Mouse (Mus musculus) kidney, embryonic 15.5 days (tissue): ENCODE measurements around the gene Letmd1. TPM values are rescaled to one million over a fixed set of nuclear protein-coding genes. Genes with fewer than 3 reads are reported as not detected.
"Not testable (repeated sequence)": the region's sequence is repeated elsewhere in the genome, so short reads cannot be mapped to it uniquely, and the experiment has no call there.

Source experiments
- ATAC-seq: fragments of 200-750 bp; cut with Nextera tagmentation; replicated peaks from 2 replicates; pipeline ENCODE4 v1.8.0; 2017; ENCODE audit warnings: moderate TSS enrichment; ENCODE audit not compliant: low FRiP score
- H3K27ac ChIP-seq: fragments of 300-500 bp; sonication (generic); 2 replicates; pipeline ENCODE4 v1.5.1; 2015; ENCODE audit warnings: mild to moderate bottlenecking, inconsistent platforms
- H3K27me3 ChIP-seq: fragments of 300-500 bp; sonication (generic); 2 replicates; pipeline ENCODE4 v1.6.1; 2015; ENCODE audit warnings: inconsistent platforms
- H3K36me3 ChIP-seq: fragments of 300-500 bp; sonication (generic); 2 replicates; pipeline ENCODE4 v1.6.1; 2015; ENCODE audit warnings: inconsistent platforms
- H3K4me1 ChIP-seq: fragments of 300-500 bp; sonication (generic); 2 replicates; pipeline ENCODE4 v1.6.1; 2015; ENCODE audit warnings: inconsistent platforms
- H3K4me2 ChIP-seq: fragments of 300-500 bp; sonication (generic); 2 replicates; pipeline ENCODE4 v1.6.1; 2015; ENCODE audit warnings: moderate library complexity, mild to moderate bottlenecking, inconsistent platforms
- H3K4me3 ChIP-seq: fragments of 300-500 bp; sonication (generic); replicated peaks from 2 replicates; pipeline ENCODE4 v1.5.1; 2015; ENCODE audit warnings: mild to moderate bottlenecking, inconsistent platforms
- H3K9ac ChIP-seq: fragments of 300-500 bp; sonication (generic); 2 replicates; pipeline ENCODE4 v1.6.1; 2015; ENCODE audit warnings: mild to moderate bottlenecking, inconsistent platforms
- H3K9me3 ChIP-seq: fragments of 300-500 bp; sonication (generic); replicated peaks from 2 replicates; pipeline ENCODE4 v1.6.1; 2016; ENCODE audit warnings: inconsistent platforms
- WGBS: fragments of 180-500 bp; shearing (Covaris S2); methylation state at CpG from one replicate; pipeline ENCODE4 v1.1.7; 2015; ENCODE audit warnings: mixed read lengths; 5-methylcytosine and 5-hydroxymethylcytosine counted together
- polyA plus RNA-seq: library from polyadenylated mRNA; unstranded; fragments of >200 nt; fragmentation: Nextera tagmentation; extraction: Ambion mirVana; gene quantifications from 2 replicates; pipeline ENCODE4 v1.2.1, GENCODE M21; 2015

The Letmd1 gene
- polyA plus RNA-seq = 27.5 and 27.8 TPM in 2 replicates

DNA sequence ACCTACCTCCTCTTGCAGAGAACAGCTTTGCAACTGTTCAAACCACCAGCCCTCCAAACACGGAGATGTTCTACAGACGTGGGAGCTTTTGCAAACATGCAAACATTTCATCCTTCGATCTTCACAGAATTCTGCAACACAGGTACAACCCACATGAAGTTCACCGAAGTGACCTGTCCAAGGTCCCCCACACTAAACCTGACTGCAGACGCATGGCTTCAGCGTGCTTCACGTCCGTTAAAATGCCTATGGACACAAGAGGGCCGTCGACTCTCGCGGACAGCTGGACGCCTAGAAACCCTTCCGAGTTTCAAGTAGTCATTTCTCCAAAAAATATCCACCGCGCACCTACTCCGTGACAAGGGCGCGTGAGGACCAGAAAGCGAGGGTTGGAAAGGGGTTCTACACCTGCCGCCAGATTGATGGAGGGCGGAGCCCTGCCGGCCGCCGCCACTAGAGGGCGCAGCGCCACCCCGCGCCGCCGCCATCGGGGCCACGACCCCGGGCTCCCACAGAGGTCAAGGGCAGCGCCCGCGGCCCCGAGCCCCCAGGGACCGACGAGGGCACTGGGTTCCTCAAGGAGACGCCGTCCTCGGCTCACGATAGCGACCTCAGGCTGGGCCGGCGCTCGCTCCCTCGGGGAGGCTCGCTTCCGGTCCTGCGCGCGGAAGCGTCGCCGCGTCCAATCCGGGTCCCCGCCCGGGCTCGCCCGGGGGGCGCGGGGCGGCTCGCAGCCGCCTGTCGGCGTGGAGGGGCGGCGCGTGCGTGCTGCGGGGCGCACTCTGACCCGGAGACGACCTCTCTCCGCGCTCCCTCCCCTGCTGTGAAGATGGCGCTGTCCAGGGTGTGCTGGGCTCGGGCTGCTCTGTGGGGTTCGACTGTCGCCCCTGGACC lies at the start of gene Letmd1:
Gene Letmd1 (plus strand): TSS at position 729 of the 894 bp plus-strand sequence.
- H3K27ac ChIP-seq = peak within 1 kb of the TSS; percentile 90
- H3K4me3 ChIP-seq = peak within 1 kb of the TSS; percentile 89
- H3K27me3 ChIP-seq = no peaks in the 10 kb centered on the region
- peaks cover 15% of the 10 kb centered on the region for H3K36me3 ChIP-seq
- peak within 1 kb of the TSS; percentile 67 for H3K9ac ChIP-seq
- WGBS = 2% methylated on average over 84 of the region's 84 CpGs
- peak; percentile 92 for ATAC-seq
- peak within 1 kb of the TSS; percentile 91 for H3K4me2 ChIP-seq
- H3K9me3 ChIP-seq = no peaks in the 10 kb centered on the region
- peaks cover 24% of the 10 kb centered on the region for H3K4me1 ChIP-seq

DNA sequence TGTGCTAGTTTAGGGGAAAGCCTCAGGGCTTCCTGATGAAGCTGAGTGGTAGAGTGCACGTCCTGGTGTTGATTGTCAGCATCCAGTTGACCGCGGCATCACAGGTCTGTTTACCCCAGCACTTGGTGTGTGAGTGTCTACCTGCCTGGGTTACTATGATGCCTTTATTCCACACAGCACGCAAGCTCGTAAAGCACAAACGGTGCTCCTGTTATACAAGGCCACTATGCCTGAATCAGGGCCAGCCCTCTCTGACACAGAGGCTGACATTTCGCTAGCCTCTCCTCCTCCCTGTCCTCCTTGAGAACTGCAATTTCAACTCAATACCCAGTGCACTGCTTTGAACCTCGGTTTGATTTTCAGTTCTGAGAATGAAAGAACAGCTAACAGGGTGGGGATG lies 49.5 kb upstream of the Letmd1 start:
- peak overlapping the region; percentile 12; the same call in 1 of the 2 replicates for H3K4me2 ChIP-seq
- H3K4me1 ChIP-seq = peaks cover 77% of the 10 kb centered on the region
- 0 out of 2 replicates have a peak overlapping the region, but pooled peaks have one; percentile 33 for H3K9ac ChIP-seq
- WGBS = 51% methylated on average over 8 of the region's 8 CpGs
- ATAC-seq = no peak
- no peaks in the 10 kb centered on the region for H3K36me3 ChIP-seq
- no peak overlapping the region; the same call in 1 of the 2 replicates for H3K4me3 ChIP-seq
- peak overlapping the region; percentile 74 for H3K27ac ChIP-seq
- H3K27me3 ChIP-seq = peaks cover 7% of the 10 kb centered on the region; the same call in 1 of the 2 replicates
- H3K9me3 ChIP-seq = no peaks in the 10 kb centered on the region

DNA sequence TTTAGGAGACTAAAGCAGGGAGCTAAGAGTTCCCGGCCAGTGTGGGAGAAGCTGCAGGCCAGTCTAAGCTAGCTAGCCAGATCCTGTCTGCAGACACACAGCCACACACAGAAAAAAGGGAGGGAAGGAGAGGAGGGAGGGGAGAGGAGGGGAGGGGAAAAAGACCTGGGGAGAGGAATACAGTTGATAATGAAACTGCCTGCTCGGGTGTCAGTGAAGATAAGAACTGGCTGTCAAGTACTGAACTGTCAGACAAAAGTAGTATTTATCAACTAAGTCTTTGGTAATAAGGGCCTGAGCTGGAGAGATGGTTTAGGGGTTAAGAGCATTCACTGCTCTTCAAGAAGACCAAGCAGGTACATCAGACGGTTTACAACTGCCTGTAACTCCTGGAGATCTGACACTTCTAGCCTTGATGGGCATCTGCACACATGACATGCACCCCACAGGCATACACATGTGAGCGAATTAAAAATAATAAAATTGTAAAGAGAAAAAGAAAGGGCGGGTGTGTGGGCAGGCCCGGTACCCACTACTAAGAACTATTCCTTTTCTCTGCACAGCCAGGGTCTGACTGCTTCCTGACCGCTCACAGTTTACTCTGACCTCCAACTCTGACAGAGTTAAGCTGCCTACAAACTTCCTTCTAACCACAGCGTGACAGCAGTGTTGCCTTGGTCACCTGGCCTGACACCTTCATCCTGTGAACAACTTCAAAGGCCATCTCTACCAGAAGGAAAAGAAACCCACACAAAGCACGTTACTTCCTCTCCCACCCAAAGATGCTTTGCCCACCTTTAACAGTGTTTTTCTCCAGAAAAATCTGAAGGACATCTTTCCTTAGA lies 48.7 kb upstream of the Letmd1 start:
- Histone ChIP-seq H3K27me3 (peaks cover 9% of the 10 kb centered on the region; the same call in 1 of the 2 replicates), H3K9ac (0 out of 2 replicates have a peak overlapping the region, but pooled peaks have one; percentile 33), H3K9me3 (no peaks in the 10 kb centered on the region), H3K4me2 (peak overlapping the region; percentile 97), H3K4me1 (peaks cover 75% of the 10 kb centered on the region), H3K4me3 (peak overlapping the region; percentile 3; the same call in 1 of the 2 replicates), H3K27ac (peak overlapping the region; percentile 74), H3K36me3 (no peaks in the 10 kb centered on the region)
- ATAC-seq = 0 out of 2 replicates have a peak, but pooled peaks have one; percentile 22
- 53% methylated on average over 9 of the region's 9 CpGs for WGBS

DNA sequence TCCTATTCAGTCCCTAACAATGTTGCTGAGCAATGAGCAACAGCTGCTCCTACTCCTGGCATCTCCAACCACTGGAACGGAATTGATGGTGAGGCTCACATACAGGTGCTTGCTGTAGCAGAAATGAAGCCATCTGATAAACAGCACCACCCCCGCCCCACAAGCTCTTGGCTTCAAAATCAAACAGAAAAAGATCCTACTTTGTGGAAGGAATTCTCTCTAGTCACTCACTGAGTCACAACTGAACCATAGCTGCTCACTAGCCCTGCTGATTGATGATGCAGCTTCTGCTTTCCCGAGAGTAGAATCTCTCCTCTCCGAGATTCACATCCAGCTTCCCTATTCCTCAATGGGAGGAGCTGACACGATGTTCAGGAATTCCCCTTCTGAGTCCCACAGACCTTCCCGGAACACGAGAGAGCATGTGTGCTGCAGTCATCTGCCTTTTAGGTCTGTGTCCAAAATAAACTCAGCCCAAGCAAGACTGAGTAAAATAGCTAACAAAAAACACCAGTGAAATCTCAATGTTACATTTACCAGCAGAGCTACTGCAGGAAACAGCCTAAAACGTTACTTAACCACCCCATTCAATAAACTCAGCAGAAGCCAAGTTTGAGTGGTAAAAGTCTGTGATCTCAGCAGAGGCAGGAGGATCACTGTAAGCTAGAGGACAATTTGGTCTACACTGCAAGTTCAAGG lies 47.6 kb upstream of the Letmd1 start:
- H3K4me3 ChIP-seq = peak overlapping the region; percentile 92
- peak overlapping the region; percentile 82 for H3K27ac ChIP-seq
- peaks cover 73% of the 10 kb centered on the region for H3K4me1 ChIP-seq
- no peaks in the 10 kb centered on the region for H3K9me3 ChIP-seq
- 18% methylated on average over 8 of the region's 8 CpGs for WGBS
- ATAC-seq = no peak
- no peaks in the 10 kb centered on the region for H3K36me3 ChIP-seq
- peaks cover 15% of the 10 kb centered on the region; the same call in 1 of the 2 replicates for H3K27me3 ChIP-seq
- peak overlapping the region; percentile 36 for H3K9ac ChIP-seq
- peak overlapping the region; percentile 97 for H3K4me2 ChIP-seq

DNA sequence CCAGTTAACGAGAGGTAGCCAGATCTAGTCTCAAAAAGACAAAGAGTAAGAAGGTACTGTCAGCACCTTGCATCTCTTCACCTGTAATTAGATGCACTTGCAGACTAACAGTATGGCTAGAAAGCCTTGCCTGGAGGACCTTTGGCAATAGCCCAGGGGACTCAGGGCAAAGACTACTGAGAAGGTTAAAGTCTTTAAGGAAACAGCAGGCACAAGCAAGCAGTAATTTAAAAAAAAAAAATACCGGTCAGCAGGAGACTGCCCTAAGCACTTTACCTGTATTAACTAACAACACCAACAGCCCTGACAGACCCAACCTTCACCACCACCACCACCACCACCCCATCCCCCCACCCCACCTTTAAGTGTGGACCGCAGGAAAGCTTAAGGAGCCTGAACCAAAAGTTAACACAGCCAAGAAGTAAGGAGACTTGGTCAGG lies 47.0 kb upstream of the Letmd1 start, which contains the start of gene Gm5475:
Gene Gm5475 (plus strand): TSS at position 390 of the 440 bp plus-strand sequence.
- not testable (repeated sequence) for ATAC-seq

DNA sequence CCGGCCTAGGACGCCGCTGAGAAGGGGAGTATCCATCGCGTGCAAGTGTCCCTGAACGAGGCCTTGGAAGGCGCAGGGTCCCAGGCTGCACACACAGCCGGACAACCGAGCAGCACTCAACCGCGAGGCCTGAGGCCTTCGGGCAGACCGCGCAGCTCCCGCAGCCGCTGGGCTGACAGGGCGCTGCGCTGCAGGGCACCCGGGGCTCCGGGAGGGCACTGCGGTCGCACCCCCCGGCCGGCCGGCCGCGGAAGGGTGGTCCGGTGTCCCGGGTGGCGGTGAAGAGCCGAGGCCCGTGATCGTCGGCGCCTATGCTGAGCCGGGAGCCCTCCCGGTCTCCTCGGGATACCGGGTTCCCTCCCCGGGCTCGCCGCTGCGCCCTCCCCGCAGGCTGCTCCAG lies 46.3 kb upstream of the Letmd1 start:
- Histone ChIP-seq H3K4me1 (peaks cover 64% of the 10 kb centered on the region), H3K4me2 (peak overlapping the region; percentile 97), H3K9ac (peak overlapping the region; percentile 89), H3K27me3 (peaks cover 15% of the 10 kb centered on the region; the same call in 1 of the 2 replicates), H3K36me3 (no peaks in the 10 kb centered on the region), H3K27ac (peak overlapping the region; percentile 60), H3K9me3 (no peaks in the 10 kb centered on the region), H3K4me3 (peak overlapping the region; percentile 92)
- peak; percentile 66 for ATAC-seq
- WGBS = under 1% methylated on average over 36 of the region's 44 CpGs

More for the DNA sequence above, 47.0 kb upstream of the Letmd1 start, which contains the start of gene Gm5475:
- peaks cover 70% of the 10 kb centered on the region for H3K4me1 ChIP-seq
- H3K9me3 ChIP-seq, H3K36me3 ChIP-seq: not testable (repeated sequence)
- H3K27ac ChIP-seq = peak within 1 kb of the TSS; percentile 82
- H3K9ac ChIP-seq = peak within 1 kb of the TSS; percentile 89
- peak within 1 kb of the TSS; percentile 92 for H3K4me3 ChIP-seq
- 22% methylated on average over 3 of the region's 3 CpGs for WGBS
- peak within 1 kb of the TSS; percentile 97 for H3K4me2 ChIP-seq
- H3K27me3 ChIP-seq = peaks cover 15% of the 10 kb centered on the region; the same call in 1 of the 2 replicates

DNA sequence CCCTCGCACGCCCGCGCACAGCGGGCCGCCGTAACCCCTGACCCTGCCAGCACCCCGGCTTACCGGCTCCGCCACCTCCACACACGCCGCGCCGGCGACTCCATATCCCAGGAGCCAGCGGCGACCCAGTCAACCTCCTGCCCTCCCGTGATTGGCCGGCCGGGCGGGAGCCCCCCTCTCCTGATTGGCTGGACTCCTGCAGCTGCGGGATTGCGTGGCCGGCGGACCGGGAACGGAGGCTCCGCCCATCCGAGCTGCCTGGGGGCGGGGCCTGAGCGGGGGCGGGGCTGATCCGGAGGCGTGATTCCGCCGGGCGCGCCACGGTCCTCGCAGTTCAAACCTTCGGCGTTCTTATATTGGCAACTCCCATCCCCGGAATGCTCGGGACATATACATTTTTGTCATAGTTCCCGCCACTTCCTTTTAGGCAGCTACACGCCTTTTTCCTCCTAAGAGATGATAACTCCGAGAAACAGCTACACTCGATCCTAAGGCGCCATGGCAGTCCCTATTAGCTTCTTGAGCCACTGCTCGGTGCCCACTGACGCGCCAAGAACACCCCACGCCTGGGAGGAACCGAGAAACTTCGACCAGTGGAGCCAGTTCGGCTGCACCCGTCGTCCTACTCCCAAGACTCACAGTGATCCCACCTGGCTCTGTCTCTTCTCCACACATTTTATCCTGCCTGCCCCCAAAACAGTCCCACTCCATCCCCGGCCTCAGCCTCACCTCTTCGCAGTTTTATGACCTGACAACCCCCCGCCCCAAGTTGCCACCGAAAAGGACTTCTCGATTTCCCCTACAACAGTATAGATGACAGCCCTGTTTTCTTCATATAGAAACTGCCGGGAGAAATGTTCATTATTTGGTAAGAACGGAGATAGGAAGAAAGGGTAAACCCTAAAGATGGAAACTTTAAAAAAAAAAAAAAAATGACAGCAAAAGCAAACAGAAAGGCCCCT lies 45.6 kb upstream of the Letmd1 start:
- Histone ChIP-seq H3K4me1 (peaks cover 61% of the 10 kb centered on the region), H3K27me3 (peaks cover 15% of the 10 kb centered on the region; the same call in 1 of the 2 replicates), H3K9me3 (no peaks in the 10 kb centered on the region), H3K4me3 (peak overlapping the region; percentile 92), H3K27ac (peak overlapping the region; percentile 81), H3K36me3 (no peaks in the 10 kb centered on the region), H3K4me2 (peak overlapping the region; percentile 97), H3K9ac (peak overlapping the region; percentile 89)
- under 1% methylated on average over 65 of the region's 65 CpGs for WGBS
- ATAC-seq = peak; percentile 97

DNA sequence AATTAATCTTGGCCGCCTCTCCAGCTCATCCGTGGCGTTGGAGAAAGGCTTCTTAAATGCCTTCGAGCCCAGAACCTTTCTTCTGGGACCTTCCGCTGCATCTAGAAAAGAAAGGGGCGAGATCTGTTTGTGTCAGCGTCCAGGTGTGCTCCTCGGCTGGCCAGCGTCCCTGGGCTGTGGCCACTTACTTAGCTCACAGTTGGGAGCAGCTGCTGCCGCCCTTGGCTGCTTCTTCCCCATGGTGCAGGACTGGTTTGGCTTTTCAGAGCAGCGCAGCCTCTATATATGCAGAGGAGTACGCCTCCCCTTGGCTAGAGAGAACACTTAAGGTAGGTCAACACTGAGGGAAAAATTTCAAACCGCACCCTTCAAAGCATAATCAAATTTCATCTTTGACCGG lies 44.9 kb upstream of the Letmd1 start:
- Histone ChIP-seq H3K9ac (peak overlapping the region; percentile 59), H3K4me2 (peak overlapping the region; percentile 97), H3K27me3 (peaks cover 15% of the 10 kb centered on the region; the same call in 1 of the 2 replicates), H3K27ac (peak overlapping the region; percentile 81), H3K9me3 (no peaks in the 10 kb centered on the region), H3K4me1 (peaks cover 57% of the 10 kb centered on the region), H3K36me3 (no peaks in the 10 kb centered on the region), H3K4me3 (peak overlapping the region; percentile 92)
- ATAC-seq = no peak
- WGBS = 3% methylated on average over 14 of the region's 14 CpGs

DNA sequence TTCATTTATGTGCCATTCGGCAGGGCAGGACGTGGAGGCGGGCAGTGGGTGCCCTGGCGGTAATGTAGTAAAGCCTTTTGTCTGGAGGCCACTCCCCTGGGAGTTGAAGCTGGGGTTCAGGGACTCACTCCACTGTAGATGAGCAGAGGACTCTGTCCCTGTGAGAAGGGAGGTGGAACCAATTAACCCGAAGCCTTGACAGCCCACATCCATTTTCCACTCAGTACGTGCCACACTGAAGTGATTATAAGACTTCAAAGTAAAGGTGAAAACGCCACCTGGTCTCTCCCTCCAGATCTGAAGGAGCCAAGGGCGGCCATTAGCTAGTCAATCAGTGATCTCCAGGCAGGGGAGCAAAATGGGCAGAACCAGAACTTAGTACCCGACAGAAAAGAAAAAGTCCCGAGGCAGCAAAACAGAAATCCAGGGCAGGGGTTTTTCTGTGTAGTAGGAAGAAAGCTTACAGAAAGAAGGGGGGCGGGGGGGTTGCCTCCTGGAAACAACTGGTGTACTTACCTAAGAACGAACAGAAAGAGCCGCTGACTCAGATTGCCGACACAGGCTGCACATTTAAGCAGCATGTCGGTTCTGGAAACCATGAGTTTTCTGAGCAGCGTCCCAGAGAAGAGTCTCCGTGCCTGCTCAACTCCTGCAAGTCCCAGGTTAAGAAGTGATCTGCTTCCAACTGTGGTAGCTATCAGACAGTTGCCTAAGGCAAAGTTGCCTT lies 44.3 kb upstream of the Letmd1 start, which contains the start of gene Slc11a2:
Gene Slc11a2 (minus strand): TSS at position 677 of the 727 bp plus-strand sequence.
- peaks cover 15% of the 10 kb centered on the region; the same call in 1 of the 2 replicates for H3K27me3 ChIP-seq
- no peak for ATAC-seq
- WGBS = 18% methylated on average over 17 of the region's 17 CpGs
- H3K4me3 ChIP-seq = peak within 1 kb of the TSS; percentile 92
- H3K9me3 ChIP-seq = no peaks in the 10 kb centered on the region
- H3K4me2 ChIP-seq = peak within 1 kb of the TSS; percentile 97
- H3K36me3 ChIP-seq = no peaks in the 10 kb centered on the region
- H3K4me1 ChIP-seq = peaks cover 50% of the 10 kb centered on the region
- peak within 1 kb of the TSS; percentile 59 for H3K9ac ChIP-seq
- peak within 1 kb of the TSS; percentile 81 for H3K27ac ChIP-seq
